Mouse (Mus musculus): Measurements from ENCODE around the gene Sik2.

- TF ChIP-seq CTCF (IDR thresholded peaks at IDR 0.05; ENCODE audit: control insufficient read depth, insufficient read depth, low read length): no peak
- no peak for TF ChIP-seq POLR2A (IDR thresholded peaks at IDR 0.05; ENCODE audit: borderline replicate concordance, control insufficient read depth, low read depth, low read length)
These were observed 619 bp downstream of the Sik2 start for GRCm38 (mm10) chr9:51008068-51008840.
